Mouse (Mus musculus) heart, embryonic 10.5 days (tissue): ENCODE data around the gene Mrpl19. TPM values are rescaled to one million over a fixed set of nuclear protein-coding genes. Genes with fewer than 3 reads are reported as not detected.
A peak's percentile ranks its signal among the peaks of the same experiment; 100 is the strongest.

Experiments used
- DNase-seq: peaks from one replicate; pipeline ENCODE4 v3.0.0-alpha.2; 2017; ENCODE audit warnings: low spot score
- H3K27ac ChIP-seq: fragments of 300-500 bp; sonication (generic); 2 replicates; pipeline ENCODE4 v1.5.1; 2016; ENCODE audit warnings: mild to moderate bottlenecking
- H3K27me3 ChIP-seq: fragments of 300-500 bp; sonication (generic); 2 replicates; pipeline ENCODE4 v1.6.1; 2016; ENCODE audit warnings: mild to moderate bottlenecking; ENCODE audit not compliant: poor library complexity, insufficient read depth, severe bottlenecking
- H3K36me3 ChIP-seq: fragments of 300-500 bp; sonication (generic); 2 replicates; pipeline ENCODE4 v1.6.1; 2016; ENCODE audit warnings: mild to moderate bottlenecking, moderate library complexity
- H3K4me1 ChIP-seq: fragments of 300-500 bp; sonication (generic); 2 replicates; pipeline ENCODE4 v1.6.1; 2016; ENCODE audit warnings: mild to moderate bottlenecking
- H3K4me3 ChIP-seq: fragments of 300-500 bp; sonication (generic); 2 replicates; pipeline ENCODE4 v1.5.1; 2016; ENCODE audit warnings: mild to moderate bottlenecking, moderate library complexity
- H3K9me3 ChIP-seq: fragments of 300-500 bp; sonication (generic); 2 replicates; pipeline ENCODE4 v1.6.1; 2016; ENCODE audit warnings: mild to moderate bottlenecking, moderate library complexity
- WGBS: fragments of 180-500 bp; shearing (Covaris S2); methylation state at CpG from one replicate; pipeline ENCODE4 v1.1.7; 2016; 5-methylcytosine and 5-hydroxymethylcytosine counted together
- polyA plus RNA-seq: library from polyadenylated mRNA; unstranded; fragments of >200 nt; fragmentation: Nextera tagmentation; extraction: Ambion mirVana; gene quantifications from 2 replicates; pipeline ENCODE4 v1.2.1, GENCODE M21; 2016

Gene Mrpl19
- polyA plus RNA-seq, 1 experiment from 2014 or later = 83.3 TPM

GRCm38 (mm10) chr6:81960284-81960683 is 5.5 kb downstream of the Mrpl19 start:
- no peaks in the 10 kb centered on the region for H3K27me3 ChIP-seq
- no peak for DNase-seq
- no peak overlapping the region for H3K27ac ChIP-seq
- WGBS = 96% methylated on average over 1 of the region's 1 CpGs
- H3K4me1 ChIP-seq = peaks cover 6% of the 10 kb centered on the region; the same call in 1 of the 2 replicates
- H3K9me3 ChIP-seq = no peaks in the 10 kb centered on the region; the same call in 1 of the 2 replicates
- no peak overlapping the region for H3K4me3 ChIP-seq
- H3K36me3 ChIP-seq = peaks cover 86% of the 10 kb centered on the region

GRCm38 (mm10) chr6:81959866-81960265 is 5.9 kb downstream of the Mrpl19 start:
- DNase-seq = no peak
- H3K27me3 ChIP-seq = no peaks in the 10 kb centered on the region
- 87% methylated on average over 8 of the region's 8 CpGs for WGBS

GRCm38 (mm10) chr6:81957992-81958391 is 7.8 kb downstream of the Mrpl19 start:
- Histone ChIP-seq H3K4me1 (no peaks in the 10 kb centered on the region), H3K27ac (no peak overlapping the region)
- 89% methylated on average over 11 of the region's 11 CpGs for WGBS

More at GRCm38 (mm10) chr6:81959866-81960265, 5.9 kb downstream of the Mrpl19 start:
- no peak overlapping the region for H3K4me3 ChIP-seq
- H3K36me3 ChIP-seq = peaks cover 90% of the 10 kb centered on the region
- H3K4me1 ChIP-seq = peaks cover 5% of the 10 kb centered on the region; the same call in 1 of the 2 replicates
- H3K9me3 ChIP-seq = no peaks in the 10 kb centered on the region; the same call in 1 of the 2 replicates
- H3K27ac ChIP-seq = no peak overlapping the region

GRCm38 (mm10) chr6:81956399-81956798 is 9.4 kb downstream of the Mrpl19 start:
- Histone ChIP-seq H3K36me3 (peaks cover 92% of the 10 kb centered on the region), H3K4me3 (no peak overlapping the region), H3K27ac (no peak overlapping the region), H3K27me3 (no peaks in the 10 kb centered on the region), H3K4me1 (no peaks in the 10 kb centered on the region), H3K9me3 (no peaks in the 10 kb centered on the region; the same call in 1 of the 2 replicates)
- DNase-seq = no peak
- WGBS = 88% methylated on average over 4 of the region's 4 CpGs

More at GRCm38 (mm10) chr6:81957992-81958391, 7.8 kb downstream of the Mrpl19 start:
- Histone ChIP-seq H3K9me3 (no peaks in the 10 kb centered on the region; the same call in 1 of the 2 replicates), H3K4me3 (no peak overlapping the region), H3K36me3 (peaks cover 91% of the 10 kb centered on the region), H3K27me3 (no peaks in the 10 kb centered on the region)
- DNase-seq = no peak

GRCm38 (mm10) chr6:81955133-81955532 is 10.6 kb downstream of the Mrpl19 start:
- Histone ChIP-seq H3K27ac (no peak overlapping the region), H3K9me3 (no peaks in the 10 kb centered on the region; the same call in 1 of the 2 replicates), H3K36me3 (peaks cover 92% of the 10 kb centered on the region), H3K4me1 (no peaks in the 10 kb centered on the region), H3K4me3 (no peak overlapping the region), H3K27me3 (no peaks in the 10 kb centered on the region)
- 95% methylated on average over 5 of the region's 5 CpGs for WGBS
- DNase-seq = no peak

GRCm38 (mm10) chr6:81946906-81947305 is 18.9 kb downstream of the Mrpl19 start:
- no peak overlapping the region for H3K27ac ChIP-seq
- H3K36me3 ChIP-seq = peaks cover 95% of the 10 kb centered on the region
- WGBS = 92% methylated on average over 6 of the region's 6 CpGs
- no peaks in the 10 kb centered on the region for H3K9me3 ChIP-seq
- no peak overlapping the region for H3K4me3 ChIP-seq
- no peaks in the 10 kb centered on the region for H3K27me3 ChIP-seq
- DNase-seq = no peak
- no peaks in the 10 kb centered on the region for H3K4me1 ChIP-seq

- DNase-seq = no peak
- Histone ChIP-seq H3K9me3 (no peaks in the 10 kb centered on the region), H3K27me3 (no peaks in the 10 kb centered on the region), H3K36me3 (peaks cover 91% of the 10 kb centered on the region), H3K27ac (no peak overlapping the region), H3K4me3 (no peak overlapping the region), H3K4me1 (no peaks in the 10 kb centered on the region)
- WGBS = 84% methylated on average over 3 of the region's 3 CpGs
Observed at GRCm38 (mm10) chr6:81944432-81944831, 21.3 kb downstream of the Mrpl19 start.

- no peak overlapping the region for H3K4me3 ChIP-seq
- WGBS = 88% methylated on average over 2 of the region's 2 CpGs
- no peaks in the 10 kb centered on the region for H3K27me3 ChIP-seq
- DNase-seq = no peak
- H3K4me1 ChIP-seq = no peaks in the 10 kb centered on the region
- H3K9me3 ChIP-seq = no peaks in the 10 kb centered on the region
- peaks cover 88% of the 10 kb centered on the region for H3K36me3 ChIP-seq
- H3K27ac ChIP-seq = no peak overlapping the region
Observed at GRCm38 (mm10) chr6:81943281-81943680, 22.5 kb downstream of the Mrpl19 start.

GRCm38 (mm10) chr6:81941718-81942117 is 24.0 kb downstream of the Mrpl19 start:
- Histone ChIP-seq H3K4me3 (no peak overlapping the region), H3K36me3 (peaks cover 89% of the 10 kb centered on the region), H3K27me3 (no peaks in the 10 kb centered on the region), H3K9me3 (no peaks in the 10 kb centered on the region), H3K27ac (no peak overlapping the region), H3K4me1 (no peaks in the 10 kb centered on the region)
- WGBS = 95% methylated on average over 5 of the region's 5 CpGs
- no peak for DNase-seq

- Histone ChIP-seq H3K27ac (no peak overlapping the region), H3K27me3 (no peaks in the 10 kb centered on the region), H3K9me3 (no peaks in the 10 kb centered on the region), H3K4me3 (no peak overlapping the region), H3K4me1 (no peaks in the 10 kb centered on the region), H3K36me3 (peaks cover 82% of the 10 kb centered on the region)
- DNase-seq = no peak
- 93% methylated on average over 3 of the region's 3 CpGs for WGBS
Observed at GRCm38 (mm10) chr6:81933281-81933680, 32.5 kb downstream of the Mrpl19 start.

GRCm38 (mm10) chr6:81929402-81929801 is 36.4 kb downstream of the Mrpl19 start:
- DNase-seq = no peak
- no peaks in the 10 kb centered on the region for H3K9me3 ChIP-seq
- no peak overlapping the region for H3K4me3 ChIP-seq
- no peaks in the 10 kb centered on the region for H3K27me3 ChIP-seq
- WGBS = 93% methylated on average over 4 of the region's 4 CpGs
- peaks cover 73% of the 10 kb centered on the region for H3K36me3 ChIP-seq
- H3K27ac ChIP-seq = no peak overlapping the region
- H3K4me1 ChIP-seq = 0 out of 2 replicates have a peak, but pooled peaks cover 5% of the 10 kb centered on the region

GRCm38 (mm10) chr6:81924304-81924703 is 41.5 kb downstream of the Mrpl19 start:
- Histone ChIP-seq H3K4me3 (peak overlapping the region; percentile 92), H3K9me3 (no peaks in the 10 kb centered on the region), H3K4me1 (0 out of 2 replicates have a peak, but pooled peaks cover 7% of the 10 kb centered on the region), H3K27ac (peak overlapping the region; percentile 97; the same call in 1 of the 2 replicates), H3K36me3 (peaks cover 27% of the 10 kb centered on the region), H3K27me3 (no peaks in the 10 kb centered on the region)
- no peak for DNase-seq
- 22% methylated on average over 5 of the region's 5 CpGs for WGBS

GRCm38 (mm10) chr6:81923523-81924142 is 42.1 kb downstream of the Mrpl19 start, which contains the start of gene Gcfc2:
Gcfc2 (plus strand) TSS chr6:81923669.
- peak within 1 kb of the TSS; percentile 97 for H3K27ac ChIP-seq
- WGBS = under 1% methylated on average over 56 of the region's 56 CpGs
- no peaks in the 10 kb centered on the region for H3K27me3 ChIP-seq
- peak within 1 kb of the TSS; percentile 92 for H3K4me3 ChIP-seq
- H3K9me3 ChIP-seq = no peaks in the 10 kb centered on the region
- peaks cover 27% of the 10 kb centered on the region for H3K36me3 ChIP-seq
- 0 out of 2 replicates have a peak, but pooled peaks cover 7% of the 10 kb centered on the region for H3K4me1 ChIP-seq
- DNase-seq = peak; percentile 95
